Comparison of ENCODE assay signal across 8 mouse cellular contexts in the genomic region with DNA sequence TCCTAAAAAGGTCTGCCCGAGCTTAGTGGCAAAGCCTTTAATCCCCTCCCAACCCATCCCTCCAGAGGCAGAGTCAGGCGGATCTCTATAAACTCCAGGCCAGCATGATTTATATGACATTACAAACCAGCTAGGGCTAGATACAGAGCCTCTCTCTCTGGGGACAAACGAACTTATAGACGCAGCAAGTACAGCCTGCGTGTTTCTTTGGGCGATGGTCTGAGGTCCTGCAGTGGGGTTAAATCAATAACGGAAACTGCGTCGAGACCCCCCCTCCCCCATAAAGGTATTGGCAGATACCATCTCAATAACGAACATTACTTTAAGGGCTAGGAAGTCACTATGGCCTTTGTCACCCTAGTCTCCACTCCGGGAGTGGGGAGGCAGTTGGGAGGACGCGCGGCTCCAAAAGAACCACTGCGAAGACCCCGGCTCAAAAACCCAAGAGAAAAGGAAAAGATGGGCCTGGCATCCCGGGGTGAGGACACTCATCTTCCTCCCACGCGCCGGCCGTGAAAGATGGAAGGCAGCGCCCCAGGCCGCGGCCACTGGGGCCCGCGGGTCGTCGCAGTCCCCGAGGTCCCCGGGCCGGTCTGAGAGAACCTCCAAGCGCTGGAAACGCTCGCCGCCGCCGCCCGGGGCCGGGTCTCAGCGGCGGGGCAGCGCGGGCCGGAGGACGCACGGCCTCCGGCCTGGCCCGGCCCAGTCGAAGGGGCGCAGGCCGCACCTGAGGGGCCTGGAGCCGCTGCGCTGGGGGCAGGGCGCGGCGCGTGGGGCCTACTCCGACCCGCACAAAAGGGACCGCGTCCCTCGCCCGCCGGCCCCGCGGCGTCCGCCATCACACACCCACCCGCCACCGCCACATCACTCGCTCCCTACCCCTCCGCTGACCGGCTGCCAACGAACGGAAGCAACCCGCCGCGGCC. TPM values are rescaled to one million over a fixed set of nuclear protein-coding genes. Genes with fewer than 3 reads are reported as not detected.
DNase-seq lines count a peak whose midpoint lies in the region; ATAC-seq and TF ChIP-seq lines count a peak whose summit lies in the region.

No protein-coding gene starts in this region.

- H3K4me3 ChIP-seq in kidney, embryonic 14.5 days (ENCODE audit: low read length): peak overlapping the region; percentile 99
- H3K4me3 ChIP-seq in heart, postnatal 0 days (ENCODE audit: low read depth, low read length): peak overlapping the region; percentile 99
- H3K4me3 ChIP-seq in limb, embryonic 15.5 days: peak overlapping the region; percentile 95
- H3K4me3 ChIP-seq in neural tube, embryonic 13.5 days: peak overlapping the region; percentile 95

- peak overlapping the region; percentile 57 for H3K4me2 ChIP-seq in kidney, embryonic 14.5 days (replicated peaks; ENCODE audit: low read depth, low read length)
- H3K4me2 ChIP-seq in heart, postnatal 0 days (ENCODE audit: low read depth, low read length): peak overlapping the region; percentile 89
- H3K4me2 ChIP-seq in limb, embryonic 15.5 days: peak overlapping the region; percentile 61
- H3K4me2 ChIP-seq in neural tube, embryonic 13.5 days: peak overlapping the region; percentile 75

- no peaks in the 10 kb centered on the region for H3K27me3 ChIP-seq in kidney, embryonic 14.5 days (ENCODE audit: control insufficient read depth, insufficient read depth, low read length)
- no peaks in the 10 kb centered on the region for H3K27me3 ChIP-seq in heart, postnatal 0 days (ENCODE audit: control insufficient read depth, insufficient read depth, low read length)
- no peaks in the 10 kb centered on the region for H3K27me3 ChIP-seq in limb, embryonic 15.5 days
- no peaks in the 10 kb centered on the region for H3K27me3 ChIP-seq in neural tube, embryonic 13.5 days

- no peaks in the 10 kb centered on the region for H3K9me3 ChIP-seq in kidney, embryonic 14.5 days (ENCODE audit: control insufficient read depth, low read length)
- no peaks in the 10 kb centered on the region for H3K9me3 ChIP-seq in heart, postnatal 0 days (replicated peaks; ENCODE audit: control insufficient read depth, low read length)
- H3K9me3 ChIP-seq in limb, embryonic 15.5 days: no peaks in the 10 kb centered on the region
- no peaks in the 10 kb centered on the region for H3K9me3 ChIP-seq in neural tube, embryonic 13.5 days

- H3K9ac ChIP-seq in kidney, embryonic 14.5 days (ENCODE audit: low read depth, low read length): peak overlapping the region; percentile 99
- peak overlapping the region; percentile 99 for H3K9ac ChIP-seq in heart, postnatal 0 days (replicated peaks; ENCODE audit: low read depth, low read length)
- H3K9ac ChIP-seq in limb, embryonic 15.5 days: peak overlapping the region; percentile 97
- peak overlapping the region; percentile 98 for H3K9ac ChIP-seq in neural tube, embryonic 13.5 days

- no peak for TF ChIP-seq CTCF in heart, postnatal 0 days (IDR thresholded peaks at IDR 0.05; ENCODE audit: low read depth)

- peaks cover 37% of the 10 kb centered on the region for H3K36me3 ChIP-seq in kidney, embryonic 14.5 days (ENCODE audit: control insufficient read depth, insufficient read depth, low read length)
- H3K36me3 ChIP-seq in heart, postnatal 0 days (replicated peaks; ENCODE audit: control insufficient read depth, insufficient read depth, low read length): peaks cover 40% of the 10 kb centered on the region
- peaks cover 34% of the 10 kb centered on the region for H3K36me3 ChIP-seq in limb, embryonic 15.5 days
- peaks cover 39% of the 10 kb centered on the region for H3K36me3 ChIP-seq in neural tube, embryonic 13.5 days

- H3K27ac ChIP-seq in kidney, embryonic 14.5 days (ENCODE audit: low read depth, low read length): peak overlapping the region; percentile 98
- peak overlapping the region; percentile 97 for H3K27ac ChIP-seq in heart, postnatal 0 days (ENCODE audit: low read depth)
- H3K27ac ChIP-seq in limb, embryonic 15.5 days: peak overlapping the region; percentile 94
- peak overlapping the region; percentile 97 for H3K27ac ChIP-seq in neural tube, embryonic 13.5 days (replicated peaks)

- peak; percentile 82 for ATAC-seq in kidney, embryonic 14.5 days (ENCODE audit: low FRiP score, low TSS enrichment)
- peak; percentile 51 for ATAC-seq in heart, postnatal 0 days (ENCODE audit: insufficient read depth, low read depth)
- ATAC-seq in limb, embryonic 15.5 days (ENCODE audit: insufficient number of reproducible peaks, low FRiP score, low TSS enrichment, low read depth): peak; percentile 76
- ATAC-seq in neural tube, embryonic 13.5 days (ENCODE audit: low read depth): peak; percentile 88

- WGBS in kidney, embryonic 14.5 days: 2% methylated on average over 45 of the region's 78 CpGs
- 1% methylated on average over 70 of the region's 78 CpGs for WGBS in heart, postnatal 0 days
- WGBS in limb, embryonic 15.5 days: under 1% methylated on average over 71 of the region's 78 CpGs
- WGBS in neural tube, embryonic 13.5 days: under 1% methylated on average over 70 of the region's 78 CpGs

- no peak for TF ChIP-seq EP300 in heart, postnatal 0 days (IDR thresholded peaks at IDR 0.05; ENCODE audit: low read depth)

- H3K4me1 ChIP-seq in kidney, embryonic 14.5 days (ENCODE audit: control insufficient read depth, insufficient read depth, low read length): peaks cover 3% of the 10 kb centered on the region; the same call in 1 of the 2 replicates
- peaks cover 8% of the 10 kb centered on the region for H3K4me1 ChIP-seq in heart, postnatal 0 days (ENCODE audit: control insufficient read depth, insufficient read depth)
- peaks cover 9% of the 10 kb centered on the region; the same call in 1 of the 2 replicates for H3K4me1 ChIP-seq in limb, embryonic 15.5 days
- H3K4me1 ChIP-seq in neural tube, embryonic 13.5 days (replicated peaks): peaks cover 42% of the 10 kb centered on the region

- DNase-seq in kidney, adult 18-20 months: no peak
- peak; percentile 53 for DNase-seq in ES-CJ7 (ENCODE audit: low read depth, low spot score)
- DNase-seq in embryo, embryonic 10 days (ENCODE audit: low spot score): peak; percentile 24
- DNase-seq in heart, postnatal 0 days (ENCODE audit: low spot score): no peak
- no peak for DNase-seq in urinary bladder, postnatal 36 days (ENCODE audit: low spot score in 2 of 2)

RNA-seq across cellular contexts. Expression of gene Ccar1, which starts 0.6 kb away (rescaled TPM):
- 121 and 178 TPM in 2 replicates for polyA plus RNA-seq in kidney, embryonic 14.5 days (2014; fragmentation: Nextera tagmentation; extraction: Ambion mirVana)
- 59.2 and 96.8 TPM in 2 replicates for total RNA-seq in heart, postnatal 0 days (2014; rRNA removed; ENCODE audit: low replicate concordance)
- polyA plus RNA-seq in heart, postnatal 0 days (2015; fragmentation: Nextera tagmentation; extraction: Ambion mirVana): 56.9 and 59.0 TPM in 2 replicates
- polyA plus RNA-seq in limb, embryonic 15.5 days (2015; fragmentation: Nextera tagmentation; extraction: Ambion mirVana): 102 and 106 TPM in 2 replicates
- polyA plus RNA-seq in neural tube, embryonic 13.5 days (2015; fragmentation: Nextera tagmentation; extraction: Ambion mirVana): 102 and 116 TPM in 2 replicates

Comparison
In these comparisons a context has a peak if more than half of its experiments do, and no peak if none do; other contexts are left out.
1. DNase-seq: peak in ES-CJ7 (single experiment) and embryo, embryonic 10 days (single experiment); none in kidney, adult 18-20 months (single experiment), heart, postnatal 0 days (single experiment) and urinary bladder, postnatal 36 days (0 of 2).
2. Peak in every context shown above with its lines, with median percentiles within 50 percentile points of each other: ATAC-seq, H3K27ac ChIP-seq, H3K4me2 ChIP-seq, H3K4me3 ChIP-seq and H3K9ac ChIP-seq.